Mouse (Mus musculus) T-cell, adult 2 months (primary cell): ENCODE measurements around the gene Olfr285.

Experiments used
- DNase-seq: peaks from one replicate; pipeline ENCODE4 v3.0.0; 2022; ENCODE audit warnings: low spot score

Olfr285 gene

GRCm38 (mm10) chr15:98317177-98317724 lies at the start of gene Olfr285:
Gene Olfr285, minus strand, starts transcription at chr15:98317353.
- no peak for DNase-seq

GRCm38 (mm10) chr15:98340887-98341286 lies 23.7 kb upstream of the Olfr285 start, which contains the start of gene Olfr284:
Gene Olfr284, minus strand, starts transcription at chr15:98340987.
- no peak for DNase-seq

- no peak for DNase-seq
These were observed 1.4 kb downstream of the Olfr285 start for GRCm38 (mm10) chr15:98315703-98316102.

GRCm38 (mm10) chr15:98295628-98296551 lies 21.3 kb downstream of the Olfr285 start, which contains the start of gene Zfp641:
Gene Zfp641, minus strand, starts transcription at chr15:98296161.
- no peak for DNase-seq

- no peak for DNase-seq
These were observed 23.5 kb downstream of the Olfr285 start for GRCm38 (mm10) chr15:98293651-98294050.

GRCm38 (mm10) chr15:98288566-98288965 lies 28.6 kb downstream of the Olfr285 start:
- DNase-seq, result no peak

- DNase-seq, result no peak
These were observed 30.7 kb downstream of the Olfr285 start for GRCm38 (mm10) chr15:98286418-98286817.
